Mouse (Mus musculus): ENCODE measurements at regions not wholly inside any gene's neighbourhood (a gene's known extent, or its start where the extent isn't known, plus 50 kb on each side); places are given as distances from the start of the nearest gene placed in this dataset.

DNA sequence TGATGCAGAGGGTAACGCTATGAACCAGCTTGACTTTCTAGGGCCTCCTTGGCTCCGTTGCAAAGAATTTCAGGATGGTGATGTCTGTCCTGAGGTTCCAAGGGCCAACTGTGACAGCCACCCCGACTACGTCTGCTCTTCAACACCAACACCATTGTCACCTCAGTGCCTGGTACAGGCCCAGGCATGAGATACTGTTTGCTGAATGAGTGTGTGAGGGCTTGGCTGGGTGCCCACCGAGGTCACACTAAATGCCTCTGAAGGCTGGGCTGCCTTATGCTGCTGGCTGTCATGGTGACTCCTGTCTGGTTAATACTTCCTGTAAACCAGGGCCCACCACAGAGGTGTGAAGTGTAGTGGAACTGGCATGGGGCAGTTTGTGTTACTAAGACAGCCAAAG is 279.5 kb upstream of the Kcnab2 start:
- ATAC-seq (replicated peaks; ENCODE audit: poor library complexity), result no peak

DNA sequence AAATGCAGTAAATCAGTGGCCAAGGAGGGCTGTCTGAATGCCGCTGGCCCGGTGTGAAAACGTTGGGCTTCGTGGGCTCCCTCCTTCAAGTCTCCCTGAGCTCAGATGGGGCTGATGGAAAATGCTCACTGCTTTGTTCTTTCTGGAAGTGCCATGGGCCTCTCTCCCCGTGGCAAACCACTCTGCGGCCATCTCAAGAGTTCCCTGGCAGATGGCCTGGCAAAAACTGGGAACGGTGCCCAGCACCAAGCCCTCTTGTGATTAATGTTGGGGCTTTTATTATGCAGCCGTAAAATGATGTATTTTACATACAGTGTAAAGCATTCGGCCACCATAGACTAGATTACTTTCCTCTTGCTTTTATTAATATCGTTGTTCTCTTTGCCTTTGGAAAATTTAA is 278.9 kb upstream of the Kcnab2 start:
- ATAC-seq (replicated peaks; ENCODE audit: poor library complexity), result no peak

DNA sequence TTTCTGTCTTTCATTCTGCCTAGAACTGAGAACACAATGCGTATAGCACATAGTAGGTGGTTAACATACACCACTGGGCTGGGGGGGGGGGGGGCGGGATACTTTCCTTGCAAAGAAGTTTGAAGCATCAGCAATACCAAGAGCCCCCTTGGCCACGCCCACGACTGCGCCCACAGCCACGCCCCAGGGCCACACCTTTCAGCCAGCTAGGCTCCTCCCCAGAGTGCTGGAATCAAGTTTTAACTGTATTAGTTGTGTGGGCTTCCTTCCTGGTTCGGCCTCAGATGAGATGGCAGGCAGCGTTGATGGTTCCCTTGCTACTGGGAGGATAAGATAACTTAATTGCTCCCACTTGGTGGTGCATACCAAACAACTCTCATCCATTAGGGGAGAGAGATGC is 278.1 kb upstream of the Kcnab2 start:
- ATAC-seq (replicated peaks; ENCODE audit: poor library complexity), result no peak

DNA sequence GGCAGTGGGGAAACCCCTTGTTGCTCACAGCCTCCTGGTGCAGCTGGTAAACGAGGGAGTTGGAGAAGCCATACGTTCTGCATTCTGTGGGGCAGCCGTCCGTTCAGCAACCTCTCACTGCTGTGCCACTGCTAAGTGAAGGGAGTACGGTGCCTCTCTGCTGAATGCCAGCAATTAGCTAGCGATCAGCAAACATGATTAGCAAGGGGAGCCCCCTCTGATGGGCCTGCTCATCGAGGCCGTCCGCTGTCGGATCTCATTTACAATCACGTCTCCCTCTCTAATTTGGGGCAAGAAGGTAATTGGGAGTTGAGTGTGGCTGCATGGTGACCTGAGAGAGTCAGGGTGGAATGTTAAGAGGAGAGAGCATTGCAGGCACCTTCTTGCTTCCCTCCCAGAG is 266.7 kb upstream of the Kcnab2 start:
- ATAC-seq (replicated peaks; ENCODE audit: poor library complexity), result no peak

GRCm38 (mm10) chr4:152733017-152733416 is 255.3 kb upstream of the Kcnab2 start:
- ATAC-seq (replicated peaks; ENCODE audit: poor library complexity), result no peak

- no peak for ATAC-seq (replicated peaks; ENCODE audit: poor library complexity)
Observed at GRCm38 (mm10) chr4:152731988-152732387, 254.3 kb upstream of the Kcnab2 start.

DNA sequence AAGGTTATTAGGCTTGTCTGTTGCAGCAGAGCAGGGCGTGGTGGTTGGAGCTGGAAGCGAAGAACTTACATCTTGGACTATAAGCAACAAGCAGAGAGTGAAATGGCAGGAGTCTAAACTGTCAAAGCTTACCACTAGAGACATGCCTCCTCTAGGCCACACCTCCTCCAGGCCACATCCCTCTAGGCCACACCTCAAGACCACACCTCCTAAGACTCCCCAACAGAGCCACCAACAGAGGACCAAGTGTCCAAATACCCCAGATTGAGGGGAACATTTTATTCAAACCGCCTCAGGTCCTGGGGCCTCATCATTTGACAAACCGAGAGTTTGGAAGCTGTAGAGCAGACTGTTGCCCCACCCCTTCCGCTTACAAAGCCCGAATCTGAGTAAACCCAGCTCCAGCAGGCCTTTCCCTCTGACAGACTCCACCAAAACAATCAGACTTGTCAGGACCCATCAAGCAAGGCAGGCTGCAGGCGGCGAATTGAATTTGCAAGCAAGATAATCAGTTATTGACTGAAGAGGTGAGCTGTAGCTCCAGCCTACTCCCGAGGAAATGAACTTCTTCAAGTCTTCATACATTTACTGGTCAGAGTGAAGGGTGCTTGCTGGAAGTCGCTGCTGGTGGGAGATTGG is 253.5 kb upstream of the Kcnab2 start:
- no peak for ATAC-seq (replicated peaks; ENCODE audit: poor library complexity)

DNA sequence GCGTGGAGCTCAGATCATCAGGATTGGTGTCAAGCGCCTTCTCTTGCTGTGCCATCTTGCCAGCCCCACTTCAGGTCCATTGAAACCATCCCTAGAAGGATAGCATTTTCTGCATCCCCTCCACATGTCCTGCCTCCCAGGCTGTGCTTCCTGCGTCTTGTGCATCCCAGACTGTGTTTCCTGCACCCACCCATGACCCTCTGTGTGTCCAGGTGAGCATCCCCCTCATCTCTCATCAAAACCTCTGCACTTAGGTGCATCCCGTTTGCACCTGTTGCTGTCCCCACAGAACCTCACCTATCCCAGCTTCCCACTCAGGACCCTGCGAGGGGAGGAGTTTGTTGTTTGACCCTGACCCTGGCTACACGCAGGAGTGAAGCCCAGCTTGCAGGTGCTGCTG is 251.8 kb upstream of the Kcnab2 start:
- ATAC-seq (replicated peaks; ENCODE audit: poor library complexity), result no peak

GRCm38 (mm10) chr4:152725881-152726280 is 248.2 kb upstream of the Kcnab2 start:
- no peak for ATAC-seq (replicated peaks; ENCODE audit: poor library complexity)

DNA sequence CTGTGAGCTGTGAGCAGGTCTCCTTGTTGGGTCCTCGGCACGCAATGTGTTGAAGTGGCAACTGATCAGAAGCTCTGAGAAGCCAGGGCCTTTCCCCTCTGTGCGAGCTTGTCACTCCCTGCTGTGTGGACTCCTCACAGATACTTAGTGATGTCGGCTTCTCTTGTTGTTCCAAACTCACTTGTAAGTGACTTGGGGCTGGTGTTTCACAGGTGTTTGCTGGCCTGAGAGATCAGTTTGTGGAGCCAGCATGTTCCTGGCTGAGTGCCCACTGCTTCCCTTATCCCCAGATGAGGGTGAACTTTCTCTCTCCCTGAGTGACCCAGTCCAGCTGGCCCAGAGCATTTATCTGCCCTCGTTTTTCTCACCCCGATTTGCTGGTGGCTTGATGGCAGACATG is 247.8 kb upstream of the Kcnab2 start:
- no peak for ATAC-seq (replicated peaks; ENCODE audit: poor library complexity)

DNA sequence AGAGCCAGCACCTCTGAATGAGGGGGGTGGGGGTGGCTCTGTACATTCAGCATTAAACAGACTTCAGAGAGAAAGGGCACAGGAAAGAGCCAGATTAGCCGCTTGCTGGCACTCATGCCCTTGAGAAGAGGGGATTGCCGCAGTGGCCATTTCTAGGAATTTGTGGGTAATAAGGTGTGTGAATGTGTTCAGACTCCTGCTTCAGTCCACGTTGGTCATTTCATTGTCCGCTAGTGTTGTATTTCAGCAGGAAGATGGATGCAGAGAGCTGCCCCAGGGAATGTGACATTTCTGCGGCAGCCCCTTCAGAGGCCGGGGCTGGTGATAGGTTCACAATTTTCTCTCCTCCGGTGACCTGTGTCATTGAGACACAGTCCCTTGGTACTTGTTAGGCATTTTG is 247.1 kb upstream of the Kcnab2 start:
- ATAC-seq (replicated peaks; ENCODE audit: poor library complexity), result no peak

- no peak for ATAC-seq (replicated peaks; ENCODE audit: poor library complexity)
Observed at GRCm38 (mm10) chr4:152724026-152724425, 246.4 kb upstream of the Kcnab2 start.

GRCm38 (mm10) chr4:152720528-152720927 is 242.9 kb upstream of the Kcnab2 start:
- no peak for ATAC-seq (replicated peaks; ENCODE audit: poor library complexity)

GRCm38 (mm10) chr4:152719416-152720127 is 241.9 kb upstream of the Kcnab2 start:
- ATAC-seq (replicated peaks; ENCODE audit: poor library complexity), result no peak

DNA sequence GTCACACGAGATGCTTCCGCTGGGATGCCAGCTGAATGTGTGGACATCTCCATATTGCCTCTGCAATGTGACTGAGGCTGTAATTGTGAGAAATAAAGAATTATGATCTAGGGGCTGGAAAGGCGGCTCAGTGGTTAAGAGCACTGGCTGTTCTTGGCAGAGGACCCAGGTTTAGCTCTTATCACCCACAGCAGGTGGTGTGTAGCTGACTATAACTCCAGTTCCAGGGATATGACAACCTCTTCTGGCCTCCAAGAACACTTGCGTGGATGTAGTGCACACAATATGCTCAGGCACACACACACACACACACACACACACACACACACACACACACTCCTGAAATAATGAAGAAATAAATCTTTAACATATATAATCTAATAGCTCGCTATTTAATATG is 232.7 kb upstream of the Kcnab2 start:
- no peak for ATAC-seq (replicated peaks; ENCODE audit: poor library complexity)

GRCm38 (mm10) chr4:152700217-152700616 is 222.5 kb upstream of the Kcnab2 start:
- no peak for ATAC-seq (replicated peaks; ENCODE audit: poor library complexity)

GRCm38 (mm10) chr4:152697247-152697960 is 219.7 kb upstream of the Kcnab2 start:
- no peak for ATAC-seq (replicated peaks; ENCODE audit: poor library complexity)

DNA sequence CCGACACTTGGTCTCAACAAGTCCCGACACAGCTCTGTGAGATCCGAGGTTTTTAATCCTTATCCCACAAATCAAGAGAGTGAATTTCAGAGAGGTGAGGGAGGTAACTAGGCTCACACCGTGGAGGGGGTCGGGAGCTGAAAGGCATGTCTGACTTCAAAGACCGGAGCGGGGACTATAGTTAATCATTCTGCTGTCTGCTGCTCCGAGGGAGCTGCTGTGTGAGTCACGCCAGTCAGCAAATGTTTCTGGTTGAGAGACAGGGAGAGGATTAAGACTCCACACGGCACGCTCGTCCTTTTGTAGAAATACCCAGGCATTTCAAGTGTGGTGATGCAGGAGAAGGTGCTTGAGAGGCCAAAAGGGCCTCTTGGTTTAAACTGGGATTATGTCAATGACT is 214.1 kb upstream of the Kcnab2 start:
- no peak for ATAC-seq (replicated peaks; ENCODE audit: poor library complexity)

DNA sequence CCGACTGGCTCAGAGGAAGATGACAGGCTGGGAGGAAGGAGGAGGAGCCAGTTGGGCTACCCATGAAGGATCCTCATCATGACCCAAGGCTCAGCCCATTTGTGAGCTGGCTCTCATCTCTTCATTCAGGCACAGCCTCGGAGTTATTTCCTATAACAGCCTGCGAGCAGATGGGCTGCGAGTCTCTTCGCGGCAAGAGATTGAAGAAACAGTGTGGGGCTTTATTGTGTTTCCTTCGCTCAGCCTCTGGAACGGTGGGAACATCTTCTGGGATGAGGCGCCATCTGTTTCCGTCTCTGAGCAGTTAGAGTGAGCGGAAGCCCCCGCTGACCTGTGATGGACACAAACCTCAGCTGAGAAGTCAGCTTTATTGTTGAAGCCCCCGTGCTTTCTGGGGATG is 213.6 kb upstream of the Kcnab2 start:
- no peak for ATAC-seq (replicated peaks; ENCODE audit: poor library complexity)

- ATAC-seq (replicated peaks; ENCODE audit: poor library complexity), result no peak
Observed at GRCm38 (mm10) chr4:152690766-152691165, 213.1 kb upstream of the Kcnab2 start.

- no peak for ATAC-seq (replicated peaks; ENCODE audit: poor library complexity)
Observed at GRCm38 (mm10) chr4:152689831-152690230, 212.2 kb upstream of the Kcnab2 start.

GRCm38 (mm10) chr4:152686509-152687081 is 208.9 kb upstream of the Kcnab2 start:
- no peak for ATAC-seq (replicated peaks; ENCODE audit: poor library complexity)
